Mouse (Mus musculus) heart, postnatal 10 days (tissue): ENCODE results near the gene Vmn1r43. TPM values are rescaled to one million over a fixed set of nuclear protein-coding genes. Genes with fewer than 3 reads are reported as not detected.
"Not testable (repeated sequence)": the region's sequence is repeated elsewhere in the genome, so short reads cannot be mapped to it uniquely, and the experiment has no call there.

ENCODE experiments used
- DNase-seq, 2 experiments: peaks; one replicate each; pipeline ENCODE4 v3.0.0; 2021
- intact Hi-C: fragments of 180-260 bp; cut with DNase I; formaldehyde crosslinking; loops from one replicate; pipeline ENCODE4 v1.15.1; 2025
- total RNA-seq, 2 experiments: library from RNA; stranded (reverse); gene quantifications; 2 replicates each; pipeline ENCODE4 v1.2.3; 2021

Gene Vmn1r43
- total RNA-seq = not detected

DNA sequence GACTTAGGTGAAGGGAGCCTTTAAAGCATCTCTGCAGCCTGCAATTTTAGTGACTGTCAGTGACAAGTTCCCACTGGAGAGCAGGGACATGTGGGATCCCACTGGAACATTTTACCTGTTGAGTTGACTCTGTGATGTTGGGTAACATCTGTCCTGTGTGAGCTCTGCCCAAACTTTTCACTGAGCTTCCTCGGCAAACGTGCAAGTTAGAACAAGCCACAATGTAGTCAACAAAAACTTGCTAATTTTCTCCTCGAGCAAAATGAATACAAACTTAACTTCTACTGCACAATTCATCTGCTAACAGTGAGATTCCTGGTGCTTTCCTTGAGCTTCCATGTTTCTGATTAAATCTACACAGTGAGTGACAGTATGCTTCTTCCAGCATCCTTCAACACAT, at the start of gene Vmn1r43, which contains the start of gene Vmn1r42:
TSS of gene Vmn1r43 (minus strand) at position 101 of the 400 bp plus-strand sequence.
TSS of gene Vmn1r42 (minus strand) at position 101 of the 400 bp plus-strand sequence.
- intact Hi-C loops, DNase-seq: not testable (repeated sequence)

- DNase-seq = no peak
- intact Hi-C loops = no loop called here
Observed at GRCm38 (mm10) chr6:89883812-89884211, 7.6 kb upstream of the Vmn1r43 start.

DNA sequence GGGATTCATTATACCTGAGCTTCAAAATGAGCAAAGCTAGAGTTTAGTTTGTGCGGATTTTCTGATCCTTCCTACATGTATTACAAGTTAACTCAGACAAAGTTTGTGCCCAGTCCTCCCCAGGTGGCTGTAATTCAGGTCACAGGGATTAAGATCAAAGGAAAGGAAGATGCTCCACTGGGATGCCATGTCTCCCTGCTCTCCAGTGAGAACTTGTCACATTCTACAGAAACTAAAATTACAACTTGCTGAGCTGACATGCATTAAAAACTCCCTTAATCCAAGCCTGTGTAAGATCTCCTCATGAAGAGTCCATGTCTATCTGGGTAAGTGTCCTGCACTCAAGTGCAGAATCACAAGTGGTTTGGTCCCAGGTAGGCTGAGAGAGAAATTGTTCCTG, 7.1 kb upstream of the Vmn1r43 start, which contains the start of gene Vmn1r44:
TSS of gene Vmn1r44 (plus strand) at position 301 of the 400 bp plus-strand sequence.
- DNase-seq = no peak

DNA sequence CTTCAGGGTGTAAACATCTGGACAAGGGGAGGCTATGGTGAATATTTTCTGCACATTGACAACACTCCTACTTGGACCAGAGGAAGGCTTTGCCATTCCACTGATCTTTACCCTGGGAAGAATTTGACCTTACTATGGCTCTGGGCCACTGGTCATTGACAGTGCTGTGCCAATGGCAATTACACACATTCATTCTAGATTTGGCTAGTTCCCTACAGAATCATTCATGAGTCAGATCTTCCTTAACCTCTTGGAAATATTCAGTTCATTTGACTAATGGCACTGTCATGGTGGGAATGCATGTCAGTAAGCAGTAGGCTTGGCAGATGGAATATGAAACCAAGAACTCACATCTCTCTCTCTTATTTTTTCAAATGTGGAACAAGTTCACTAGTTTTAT, 4.7 kb upstream of the Vmn1r43 start:
- intact Hi-C loops = no loop called here
- no peak for DNase-seq

More for the DNA sequence above, 7.1 kb upstream of the Vmn1r43 start, which contains the start of gene Vmn1r44:
- intact Hi-C loops = no loop called here

- DNase-seq = no peak
- intact Hi-C loops = no loop called here
Observed at GRCm38 (mm10) chr6:89876963-89877362, 750 bp upstream of the Vmn1r43 start.

- DNase-seq = no peak
- intact Hi-C loops = no loop called here
Observed at GRCm38 (mm10) chr6:89867976-89868375, 8.2 kb downstream of the Vmn1r43 start.

GRCm38 (mm10) chr6:89867276-89867675, 8.9 kb downstream of the Vmn1r43 start:
- no peak for DNase-seq
- intact Hi-C loops = no loop called here

GRCm38 (mm10) chr6:89863792-89864191, 12.4 kb downstream of the Vmn1r43 start:
- peak in 1 of 2 experiments; percentile 1 for DNase-seq
- intact Hi-C loops = no loop called here

DNA sequence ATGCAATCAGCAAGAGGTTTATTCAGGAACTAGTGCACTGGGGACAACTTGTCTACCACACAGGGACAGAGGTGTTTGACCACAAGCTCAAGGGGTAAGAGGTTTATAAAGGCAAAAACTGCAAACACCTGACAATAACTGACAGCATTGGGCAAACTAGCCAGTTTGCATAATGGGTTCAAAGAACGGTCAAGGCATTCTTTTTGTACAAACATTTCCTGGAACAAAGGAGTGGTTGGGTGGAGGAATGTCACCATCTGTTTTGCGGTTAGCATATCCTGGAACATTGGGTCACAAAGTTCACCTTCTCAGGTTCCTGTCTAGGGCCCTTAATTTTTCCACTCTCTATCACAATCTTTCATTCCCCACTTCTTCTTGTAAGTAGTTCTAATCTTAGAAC, 16.4 kb downstream of the Vmn1r43 start:
- intact Hi-C loops = no loop called here
- DNase-seq = no peak

DNA sequence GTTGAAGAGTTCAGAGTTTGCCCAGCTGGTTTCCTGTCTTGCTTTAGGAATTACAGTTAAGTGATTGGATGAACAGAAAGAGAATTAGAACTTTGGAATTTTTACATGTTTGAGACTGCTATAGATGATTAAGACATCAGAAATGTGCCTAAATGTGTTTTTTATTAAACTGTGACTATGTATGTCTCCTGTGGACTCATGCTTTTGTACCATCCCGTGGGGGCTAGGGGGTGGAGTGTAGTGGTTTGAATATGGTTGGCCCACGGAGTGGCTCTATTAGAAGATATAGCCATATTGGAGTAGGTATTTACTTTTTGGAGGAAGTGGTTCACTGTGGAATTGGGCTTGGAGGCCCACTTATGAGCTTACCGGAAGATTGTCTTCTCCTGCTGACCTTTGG, 18.7 kb downstream of the Vmn1r43 start:
- DNase-seq = no peak
- intact Hi-C loops = no loop called here

Other genes starting within 250 kb of the Vmn1r43 start
- gene Txnrd3, start 232.4 kb downstream of the Vmn1r43 start, total RNA-seq = 10 to 100 TPM; 26.1 to 27.1 TPM
- gene Vmn1r40, start 168.9 kb downstream of the Vmn1r43 start, total RNA-seq = not detected
- gene Vmn1r41, start 135.6 kb downstream of the Vmn1r43 start, total RNA-seq = not detected
- gene Vmn1r42, start within 50 bp of the Vmn1r43 start, total RNA-seq = under 1 TPM in 1 of 2 experiments, not detected in 1; 0.05 TPM
- not detected for gene Vmn1r44, start 7.2 kb upstream of the Vmn1r43 start, total RNA-seq
- not detected for gene Vmn1r45, start 64.2 kb upstream of the Vmn1r43 start, total RNA-seq
- not detected for gene Vmn1r46, start 92.9 kb upstream of the Vmn1r43 start, total RNA-seq
- not detected for gene Vmn1r47, start 139.7 kb upstream of the Vmn1r43 start, total RNA-seq
- gene Vmn1r48, start 160.4 kb upstream of the Vmn1r43 start, total RNA-seq = not detected
- gene Vmn1r49, start 202.1 kb upstream of the Vmn1r43 start, total RNA-seq = not detected
- not detected for gene Vmn1r50, start 225.0 kb upstream of the Vmn1r43 start, total RNA-seq
- not detected for gene Vmn1r51, start 246.2 kb upstream of the Vmn1r43 start, total RNA-seq